Mouse (Mus musculus) megakaryocyte, embryonic 14.5 days (primary cell): ENCODE measurements around the gene Serpinb12.

Experiments
- FLI1 ChIP-seq: IDR thresholded peaks from 2 replicates; pipeline ENCODE4 v1.6.1; 2012; ENCODE audit warnings: low read length, inconsistent platforms, mixed read lengths
- GATA1 ChIP-seq: IDR thresholded peaks from 3 replicates; pipeline ENCODE4 v1.6.1; 2012; ENCODE audit warnings: mixed read lengths, low read length, inconsistent platforms, borderline replicate concordance

GRCm38 (mm10) chr1:107006316-107006715 lies 72.1 kb downstream of the Serpinb12 start:
- TF ChIP-seq GATA1: no peak
- TF ChIP-seq FLI1: no peak
